Mouse (Mus musculus) cerebellum, postnatal 10 days (tissue): ENCODE measurements around the gene Clca2.
A peak's percentile ranks its signal among the peaks of the same experiment; 100 is the strongest.

Experiments
- DNase-seq, 2 experiments: peaks; one replicate each; pipeline ENCODE4 v3.0.0; 2021; ENCODE audit warnings: mixed read lengths in 2 of 2

Gene Clca2

DNA sequence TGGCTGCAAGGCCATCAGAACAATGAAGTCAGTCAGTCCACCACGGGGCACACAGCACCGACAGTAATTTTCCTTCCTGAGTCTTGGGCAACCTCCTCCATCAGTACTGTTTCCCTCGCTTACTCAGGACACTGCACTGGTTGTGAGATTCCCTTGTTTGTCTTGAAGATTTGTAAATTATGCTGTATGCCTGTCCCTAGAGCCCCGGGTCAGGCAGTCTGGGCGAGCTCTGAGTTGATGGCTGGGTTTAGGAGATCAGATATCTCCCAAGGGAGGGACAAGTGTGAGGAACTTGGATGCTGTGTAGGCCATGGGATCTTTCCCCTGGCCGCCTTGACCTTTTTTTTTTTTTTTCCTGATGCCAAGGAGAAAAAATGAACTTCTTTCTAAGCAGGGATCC, at the start of gene Clca2:
Gene Clca2, minus strand, starts transcription at position 153 of the 400 bp plus-strand sequence.
- no peak for DNase-seq

DNA sequence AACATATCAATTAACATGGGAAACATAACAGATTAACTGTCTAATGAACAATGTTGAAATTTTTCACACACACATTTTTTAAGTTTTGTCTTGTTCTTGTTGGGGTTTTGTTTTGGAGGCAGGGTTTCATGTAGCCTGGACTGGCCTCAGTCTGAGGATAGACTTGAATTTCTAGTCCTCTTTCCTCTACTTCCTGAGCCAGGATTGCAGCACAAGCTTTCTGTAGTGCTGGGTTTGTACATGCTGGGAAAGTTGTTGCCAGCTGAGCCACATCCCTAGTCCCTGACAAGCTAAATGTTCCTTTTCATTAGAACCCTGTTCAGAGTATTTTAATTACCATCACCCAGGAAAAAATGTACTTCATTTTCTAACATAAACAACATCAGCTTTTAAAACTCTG, 48.7 kb upstream of the Clca2 start:
- no peak for DNase-seq

GRCm38 (mm10) chr3:145147483-145147882, 48.2 kb upstream of the Clca2 start:
- DNase-seq = peak; percentile 9 to 16

- DNase-seq = no peak
Observed at GRCm38 (mm10) chr3:145146871-145147270, 47.6 kb upstream of the Clca2 start.

GRCm38 (mm10) chr3:145143856-145144255, 44.6 kb upstream of the Clca2 start:
- DNase-seq = no peak

- DNase-seq = no peak
Observed at GRCm38 (mm10) chr3:145142925-145143324, 43.7 kb upstream of the Clca2 start.

GRCm38 (mm10) chr3:145140236-145140635, 41.0 kb upstream of the Clca2 start:
- DNase-seq = no peak

DNA sequence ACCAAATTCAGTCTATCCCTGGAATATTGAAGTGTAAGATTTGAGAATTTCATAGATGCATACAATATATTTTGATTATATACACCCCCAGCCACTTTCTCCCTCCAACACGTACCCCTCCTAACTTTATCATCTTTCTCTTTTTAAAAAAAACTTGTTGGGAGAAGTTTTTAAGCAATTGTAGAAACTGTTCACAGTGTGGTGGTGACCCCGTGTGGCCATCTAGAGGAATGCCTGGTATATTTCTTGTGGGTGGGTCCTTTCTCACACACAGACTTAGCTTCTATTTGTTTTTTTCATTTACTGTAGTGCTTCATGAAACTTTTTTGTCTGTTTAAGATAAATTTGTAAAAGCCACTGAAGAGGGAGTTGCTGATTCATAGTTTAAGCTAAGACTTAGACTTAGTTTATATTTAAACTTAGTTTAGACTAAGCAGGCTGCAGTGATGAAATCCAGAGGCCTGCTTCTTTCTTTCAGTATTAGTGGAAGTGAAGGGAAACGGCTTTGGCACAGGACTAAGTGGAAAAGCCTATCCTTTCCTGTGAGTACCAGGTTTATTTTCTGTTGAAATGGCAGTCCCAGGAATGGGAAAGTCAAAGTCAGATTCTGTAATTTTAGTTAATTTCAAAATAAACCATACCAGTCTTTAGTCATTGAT, 32.1 kb upstream of the Clca2 start:
- peak; percentile 40 to 50 for DNase-seq

- no peak for DNase-seq
Observed at GRCm38 (mm10) chr3:145129356-145129755, 30.1 kb upstream of the Clca2 start.

GRCm38 (mm10) chr3:145126618-145127017, 27.4 kb upstream of the Clca2 start:
- no peak for DNase-seq

- DNase-seq = peak; percentile 16 to 50
Observed at GRCm38 (mm10) chr3:145119425-145119824, 20.2 kb upstream of the Clca2 start.

DNA sequence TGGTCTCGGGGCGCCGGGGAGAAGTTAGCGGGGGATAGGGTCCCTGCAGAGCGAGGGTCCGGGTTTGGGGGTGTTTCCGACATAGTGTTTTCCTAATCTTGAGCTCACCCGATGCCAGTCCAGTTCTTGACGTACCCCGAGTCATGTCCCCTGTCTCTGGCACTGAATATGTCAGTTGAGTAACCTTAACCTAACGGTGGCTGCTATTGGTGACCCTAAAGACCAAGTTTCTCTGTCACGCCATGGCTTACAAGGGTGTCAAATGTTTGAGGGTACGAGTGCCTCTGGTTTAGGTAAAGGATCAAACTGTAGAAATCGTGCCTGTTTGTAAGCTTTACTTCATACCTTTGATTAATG, 19.7 kb upstream of the Clca2 start:
- no peak for DNase-seq

- DNase-seq = peak; percentile 99
Observed at GRCm38 (mm10) chr3:145118254-145119001, 19.2 kb upstream of the Clca2 start, which contains the start of gene Odf2l. TSS of gene Odf2l (plus strand) at chr3:145118588.

- no peak for DNase-seq
Observed at GRCm38 (mm10) chr3:145117637-145118036, 18.4 kb upstream of the Clca2 start.

GRCm38 (mm10) chr3:145115169-145115568, 15.9 kb upstream of the Clca2 start:
- DNase-seq = no peak

DNA sequence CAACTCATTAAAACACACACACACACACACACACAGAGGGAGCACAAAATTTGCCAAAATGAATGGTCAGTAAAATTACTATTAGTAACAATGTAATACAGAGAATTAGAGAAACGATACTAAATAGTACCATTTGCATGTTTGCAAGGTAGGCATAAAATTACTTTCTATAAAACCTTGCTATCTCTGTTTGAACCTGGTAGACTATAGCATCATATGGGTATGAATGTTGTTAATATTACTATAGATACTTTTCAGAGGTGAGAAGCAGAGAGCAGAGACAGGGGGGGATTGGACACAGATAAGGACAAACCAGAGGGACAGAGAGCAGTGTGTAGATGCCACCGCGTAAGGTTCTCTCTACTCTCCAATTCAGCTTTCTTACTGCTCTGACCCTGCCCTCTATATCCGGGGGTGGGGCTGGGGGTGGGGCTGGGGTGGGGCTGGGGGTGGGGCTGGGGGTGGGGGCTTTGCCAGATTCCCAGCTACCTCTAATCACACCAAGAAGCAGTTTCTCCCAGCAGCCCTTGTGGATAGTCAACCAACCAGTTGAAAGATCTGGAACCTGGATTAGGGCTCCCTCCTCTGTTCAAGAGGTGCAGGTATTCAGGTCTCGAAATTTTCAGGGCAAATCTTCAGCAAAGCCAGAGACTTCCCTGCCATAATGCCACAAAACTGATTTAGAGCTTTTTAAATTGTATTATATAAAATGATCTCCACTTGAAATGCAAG, 6.7 kb upstream of the Clca2 start:
- no peak for DNase-seq

- no peak for DNase-seq
Observed at GRCm38 (mm10) chr3:145105076-145105772, 6.0 kb upstream of the Clca2 start.

- DNase-seq = no peak
Observed at GRCm38 (mm10) chr3:145103770-145104169, 4.5 kb upstream of the Clca2 start.

DNA sequence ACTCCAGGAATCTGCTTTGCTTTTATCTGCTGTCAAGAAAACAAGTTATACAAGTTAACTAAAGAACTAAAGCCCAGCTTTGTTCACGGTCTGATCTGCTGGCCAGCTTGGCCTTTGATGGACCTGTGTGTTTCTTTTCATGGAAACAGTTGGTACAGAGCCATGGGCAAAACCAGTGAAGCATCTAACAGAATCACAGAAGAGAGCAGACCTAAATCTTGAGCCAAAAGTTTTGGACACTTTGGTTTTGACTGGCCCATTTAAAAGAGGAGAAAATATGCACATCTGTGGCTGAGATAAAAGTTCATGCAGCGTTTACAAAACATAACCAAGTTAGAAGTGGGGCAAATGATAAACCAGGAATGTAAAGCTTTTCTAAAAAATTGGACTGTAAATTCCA, 4.1 kb upstream of the Clca2 start:
- peak; percentile 12 to 14 for DNase-seq

GRCm38 (mm10) chr3:145101891-145102555, 2.8 kb upstream of the Clca2 start:
- no peak for DNase-seq

- no peak for DNase-seq
Observed at GRCm38 (mm10) chr3:145087857-145088598, 11.2 kb downstream of the Clca2 start.

GRCm38 (mm10) chr3:145086180-145086579, 13.1 kb downstream of the Clca2 start:
- DNase-seq = no peak
